Mouse (Mus musculus): ENCODE measurements around the gene Urah.
A peak's percentile ranks its signal among the peaks of the same experiment; 100 is the strongest.

Gene Urah

GRCm38 (mm10) chr7:140877364-140877763 is 42.5 kb downstream of the Urah start:
- DNase-seq: no peak

GRCm38 (mm10) chr7:140879355-140879754 is 44.5 kb downstream of the Urah start:
- DNase-seq: no peak

GRCm38 (mm10) chr7:140880419-140880818 is 45.6 kb downstream of the Urah start:
- DNase-seq: no peak

GRCm38 (mm10) chr7:140880865-140881515 is 46.2 kb downstream of the Urah start:
- DNase-seq: no peak

- DNase-seq: peak; percentile 85 to 89
These were observed 47.1 kb downstream of the Urah start, which contains the start of the genes Psmd13 and Sirt3 for GRCm38 (mm10) chr7:140881696-140882468. TSS of gene Psmd13 (plus strand) at chr7:140881968. TSS of gene Sirt3 (minus strand) at chr7:140882309.

GRCm38 (mm10) chr7:140882469-140882803 is 47.6 kb downstream of the Urah start:
- no peak for DNase-seq
